Mouse (Mus musculus) limb, embryonic 15.5 days (tissue): ENCODE results near the gene Rps12. TPM values are rescaled to one million over a fixed set of nuclear protein-coding genes. Genes with fewer than 3 reads are reported as not detected.
"Not testable (repeated sequence)": the region's sequence is repeated elsewhere in the genome, so short reads cannot be mapped to it uniquely, and the experiment has no call there.

Experiments used
- ATAC-seq: fragments of 200-750 bp; cut with Nextera tagmentation; 2 replicates; pipeline ENCODE4 v1.8.0; 2017; ENCODE audit warnings: low read depth, moderate TSS enrichment; ENCODE audit not compliant: insufficient number of reproducible peaks, low FRiP score, low TSS enrichment
- H3K27ac ChIP-seq: fragments of 300-500 bp; sonication (generic); 2 replicates; pipeline ENCODE4 v1.5.1; 2015; ENCODE audit warnings: moderate library complexity, mild to moderate bottlenecking, inconsistent platforms
- H3K27me3 ChIP-seq: fragments of 300-500 bp; sonication (generic); 2 replicates; pipeline ENCODE4 v1.6.1; 2015; ENCODE audit warnings: inconsistent platforms
- H3K36me3 ChIP-seq: fragments of 300-500 bp; sonication (generic); 2 replicates; pipeline ENCODE4 v1.6.1; 2015; ENCODE audit warnings: inconsistent platforms
- H3K4me1 ChIP-seq: fragments of 300-500 bp; sonication (generic); 2 replicates; pipeline ENCODE4 v1.6.1; 2015; ENCODE audit warnings: inconsistent platforms
- H3K4me2 ChIP-seq: fragments of 300-500 bp; sonication (generic); 2 replicates; pipeline ENCODE4 v1.6.1; 2015; ENCODE audit warnings: mild to moderate bottlenecking, inconsistent platforms
- H3K4me3 ChIP-seq: fragments of 300-500 bp; sonication (generic); 2 replicates; pipeline ENCODE4 v1.5.1; 2015; ENCODE audit warnings: mild to moderate bottlenecking, inconsistent platforms
- H3K9ac ChIP-seq: fragments of 300-500 bp; sonication (generic); 2 replicates; pipeline ENCODE4 v1.6.1; 2015; ENCODE audit warnings: inconsistent platforms
- H3K9me3 ChIP-seq: fragments of 300-500 bp; sonication (generic); 2 replicates; pipeline ENCODE4 v1.6.1; 2016; ENCODE audit warnings: inconsistent platforms
- WGBS: fragments of 180-500 bp; shearing (Covaris S2); methylation state at CpG from one replicate; pipeline ENCODE4 v1.1.7; 2015; 5-methylcytosine and 5-hydroxymethylcytosine counted together
- polyA plus RNA-seq: library from polyadenylated mRNA; unstranded; fragments of >200 nt; fragmentation: Nextera tagmentation; extraction: Ambion mirVana; gene quantifications from 2 replicates; pipeline ENCODE4 v1.2.1, GENCODE M21; 2015

Gene Rps12
- polyA plus RNA-seq, 1 experiment from 2014 or later = 214 TPM

GRCm38 (mm10) chr10:23799933-23800332 is 12.9 kb upstream of the Rps12 start:
- no peaks in the 10 kb centered on the region for H3K27me3 ChIP-seq
- no peak for ATAC-seq
- WGBS = 61% methylated on average over 3 of the region's 3 CpGs

GRCm38 (mm10) chr10:23798142-23798541 is 11.1 kb upstream of the Rps12 start:
- Histone ChIP-seq H3K4me1 (peaks cover 3% of the 10 kb centered on the region; the same call in 1 of the 2 replicates), H3K36me3 (peaks cover 26% of the 10 kb centered on the region), H3K4me2 (no peak overlapping the region), H3K27me3 (no peaks in the 10 kb centered on the region), H3K9me3 (no peaks in the 10 kb centered on the region), H3K27ac (no peak overlapping the region), H3K4me3 (no peak overlapping the region), H3K9ac (no peak overlapping the region)
- no peak for ATAC-seq
- 68% methylated on average over 1 of the region's 1 CpGs for WGBS

More at GRCm38 (mm10) chr10:23799933-23800332, 12.9 kb upstream of the Rps12 start:
- Histone ChIP-seq H3K4me2 (no peak overlapping the region), H3K27ac (no peak overlapping the region), H3K9ac (no peak overlapping the region), H3K36me3 (peaks cover 40% of the 10 kb centered on the region), H3K4me1 (peaks cover 3% of the 10 kb centered on the region; the same call in 1 of the 2 replicates), H3K9me3 (no peaks in the 10 kb centered on the region), H3K4me3 (no peak overlapping the region)

- Histone ChIP-seq H3K4me3 (peak overlapping the region; percentile 71), H3K4me1 (peaks cover 3% of the 10 kb centered on the region; the same call in 1 of the 2 replicates), H3K27ac (no peak overlapping the region), H3K4me2 (peak overlapping the region; percentile 66; the same call in 1 of the 2 replicates), H3K9me3 (no peaks in the 10 kb centered on the region), H3K36me3 (peaks cover 21% of the 10 kb centered on the region), H3K27me3 (no peaks in the 10 kb centered on the region), H3K9ac (no peak overlapping the region)
- ATAC-seq = no peak
- whole genome bisulfite sequencing = 14% methylated on average over 3 of the region's 3 CpGs
These were observed 10.5 kb upstream of the Rps12 start for GRCm38 (mm10) chr10:23797606-23798005.

- peak within 1 kb of the TSS; percentile 79 for H3K9ac ChIP-seq
- no peak for ATAC-seq
- H3K4me2 ChIP-seq = peak within 1 kb of the TSS; percentile 66
- peak within 1 kb of the TSS; percentile 57; the same call in 1 of the 2 replicates for H3K27ac ChIP-seq
- WGBS = 4% methylated on average over 43 of the region's 43 CpGs
- no peaks in the 10 kb centered on the region for H3K9me3 ChIP-seq
- H3K4me1 ChIP-seq = peaks cover 3% of the 10 kb centered on the region; the same call in 1 of the 2 replicates
- peak within 1 kb of the TSS; percentile 71 for H3K4me3 ChIP-seq
- H3K27me3 ChIP-seq = no peaks in the 10 kb centered on the region
- H3K36me3 ChIP-seq = peaks cover 13% of the 10 kb centered on the region
These were observed 9.8 kb upstream of the Rps12 start, which contains the start of gene Slc18b1 for GRCm38 (mm10) chr10:23796551-23797503. TSS of gene Slc18b1 (plus strand) at chr10:23796986.

GRCm38 (mm10) chr10:23795871-23796520 is 8.9 kb upstream of the Rps12 start:
- 58% methylated on average over 9 of the region's 9 CpGs for WGBS
- Histone ChIP-seq H3K4me1 (peaks cover 3% of the 10 kb centered on the region; the same call in 1 of the 2 replicates), H3K4me2 (peak overlapping the region; percentile 66; the same call in 1 of the 2 replicates), H3K9me3 (no peaks in the 10 kb centered on the region), H3K27ac (no peak overlapping the region), H3K9ac (no peak overlapping the region), H3K36me3 (peaks cover 6% of the 10 kb centered on the region), H3K27me3 (no peaks in the 10 kb centered on the region), H3K4me3 (peak overlapping the region; percentile 71; the same call in 1 of the 2 replicates)
- no peak for ATAC-seq

- Histone ChIP-seq H3K27ac (peak overlapping the region; percentile 88), H3K9me3 (no peaks in the 10 kb centered on the region), H3K4me1 (peaks cover 27% of the 10 kb centered on the region), H3K4me3 (peak overlapping the region; percentile 85), H3K9ac (peak overlapping the region; percentile 57), H3K36me3 (peaks cover 26% of the 10 kb centered on the region), H3K27me3 (no peaks in the 10 kb centered on the region), H3K4me2 (peak overlapping the region; percentile 55)
- no peak for ATAC-seq
- WGBS = 3% methylated on average over 8 of the region's 8 CpGs
These were observed 1.1 kb upstream of the Rps12 start for GRCm38 (mm10) chr10:23788056-23788600.

- Histone ChIP-seq H3K4me3 (peak overlapping the region; percentile 85), H3K4me1 (peaks cover 27% of the 10 kb centered on the region), H3K27ac (peak overlapping the region; percentile 71), H3K36me3 (peaks cover 36% of the 10 kb centered on the region), H3K9ac (peak overlapping the region; percentile 84), H3K4me2 (peak overlapping the region; percentile 60)
- WGBS = under 1% methylated on average over 23 of the region's 23 CpGs
- not testable (repeated sequence) for H3K9me3 ChIP-seq, H3K27me3 ChIP-seq
- ATAC-seq = 0 out of 2 replicates have a peak, but pooled peaks have one; percentile 25
These were observed 440 bp downstream of the Rps12 start for GRCm38 (mm10) chr10:23786631-23787038.

GRCm38 (mm10) chr10:23786040-23786439 is 1.0 kb downstream of the Rps12 start:
- peak overlapping the region; percentile 84 for H3K9ac ChIP-seq
- H3K4me1 ChIP-seq = peaks cover 27% of the 10 kb centered on the region
- no peak overlapping the region for H3K27ac ChIP-seq
- no peak for ATAC-seq
- no peaks in the 10 kb centered on the region for H3K27me3 ChIP-seq
- H3K4me2 ChIP-seq = peak overlapping the region; percentile 60
- under 1% methylated on average over 4 of the region's 4 CpGs for WGBS
- H3K36me3 ChIP-seq = peaks cover 39% of the 10 kb centered on the region
- H3K4me3 ChIP-seq = peak overlapping the region; percentile 85
- H3K9me3 ChIP-seq = no peaks in the 10 kb centered on the region

- H3K4me1 ChIP-seq = peaks cover 27% of the 10 kb centered on the region
- not testable (repeated sequence) for H3K27me3 ChIP-seq, ATAC-seq, H3K27ac ChIP-seq, H3K9me3 ChIP-seq
- peak overlapping the region; percentile 84; the same call in 1 of the 2 replicates for H3K9ac ChIP-seq
- H3K4me2 ChIP-seq = peak overlapping the region; percentile 60
- 39% methylated on average over 7 of the region's 7 CpGs for WGBS
- H3K36me3 ChIP-seq = peaks cover 43% of the 10 kb centered on the region
- peak overlapping the region; percentile 85 for H3K4me3 ChIP-seq
These were observed 1.5 kb downstream of the Rps12 start for GRCm38 (mm10) chr10:23785599-23785998.

GRCm38 (mm10) chr10:23784121-23784520 is 3.0 kb downstream of the Rps12 start:
- ATAC-seq = no peak
- peaks cover 45% of the 10 kb centered on the region for H3K36me3 ChIP-seq
- no peaks in the 10 kb centered on the region for H3K27me3 ChIP-seq
- no peak overlapping the region for H3K9ac ChIP-seq
- WGBS = 47% methylated on average over 2 of the region's 2 CpGs
- no peaks in the 10 kb centered on the region for H3K9me3 ChIP-seq
- no peak overlapping the region for H3K4me3 ChIP-seq
- peaks cover 27% of the 10 kb centered on the region for H3K4me1 ChIP-seq
- no peak overlapping the region for H3K27ac ChIP-seq
- no peak overlapping the region for H3K4me2 ChIP-seq

GRCm38 (mm10) chr10:23783493-23783884 is 3.6 kb downstream of the Rps12 start:
- Histone ChIP-seq H3K27me3 (no peaks in the 10 kb centered on the region), H3K9me3 (no peaks in the 10 kb centered on the region), H3K4me1 (peaks cover 22% of the 10 kb centered on the region), H3K36me3 (peaks cover 45% of the 10 kb centered on the region), H3K9ac (no peak overlapping the region), H3K27ac (peak overlapping the region; percentile 14; the same call in 1 of the 2 replicates), H3K4me2 (no peak overlapping the region), H3K4me3 (no peak overlapping the region)
- ATAC-seq = no peak
- WGBS = 29% methylated on average over 2 of the region's 2 CpGs
